Mouse (Mus musculus) cerebral cortex, adult 2 months (tissue): ENCODE results near the gene Trim28.

Experiments
- WGBS: fragments of 180-500 bp; shearing (Covaris S2); methylation state at CpG from one replicate; pipeline ENCODE4 v1.1.7; 2018; 5-methylcytosine and 5-hydroxymethylcytosine counted together

The Trim28 gene

GRCm38 (mm10) chr7:12998851-12999250 is at the start of gene Trim28:
Trim28 (plus strand) TSS chr7:12999114.
- 84% methylated on average over 3 of the region's 3 CpGs for WGBS

- WGBS = 8% methylated on average over 16 of the region's 16 CpGs
These were observed 49.1 kb upstream of the Trim28 start for GRCm38 (mm10) chr7:12949872-12950229.

GRCm38 (mm10) chr7:12954896-12955295 is 44.0 kb upstream of the Trim28 start:
- 44% methylated on average over 3 of the region's 3 CpGs for WGBS

GRCm38 (mm10) chr7:12957511-12957910 is 41.4 kb upstream of the Trim28 start:
- WGBS = 63% methylated on average over 5 of the region's 5 CpGs

GRCm38 (mm10) chr7:12958948-12959347 is 40.0 kb upstream of the Trim28 start:
- 81% methylated on average over 4 of the region's 4 CpGs for WGBS

GRCm38 (mm10) chr7:12959718-12960117 is 39.2 kb upstream of the Trim28 start:
- 49% methylated on average over 4 of the region's 4 CpGs for WGBS

- whole genome bisulfite sequencing = 1% methylated on average over 29 of the region's 29 CpGs
These were observed 37.3 kb upstream of the Trim28 start for GRCm38 (mm10) chr7:12961511-12962141.

GRCm38 (mm10) chr7:12965678-12966091 is 33.2 kb upstream of the Trim28 start, which contains the start of gene Zfp324:
Zfp324 (plus strand) TSS chr7:12965838.
- WGBS = under 1% methylated on average over 23 of the region's 23 CpGs

GRCm38 (mm10) chr7:12966104-12966845 is 32.6 kb upstream of the Trim28 start:
- WGBS = under 1% methylated on average over 29 of the region's 29 CpGs

GRCm38 (mm10) chr7:12970906-12971305 is 28.0 kb upstream of the Trim28 start:
- 96% methylated on average over 25 of the region's 25 CpGs for WGBS

- under 1% methylated on average over 49 of the region's 49 CpGs for WGBS
These were observed 21.1 kb upstream of the Trim28 start, which contains the start of gene Zfp446 for GRCm38 (mm10) chr7:12977682-12978389. Zfp446 (plus strand) TSS chr7:12977848.

- 82% methylated on average over 18 of the region's 18 CpGs for WGBS
These were observed 19.8 kb upstream of the Trim28 start for GRCm38 (mm10) chr7:12978931-12979722.

GRCm38 (mm10) chr7:12979776-12980175 is 19.1 kb upstream of the Trim28 start:
- WGBS = 74% methylated on average over 6 of the region's 6 CpGs

- WGBS = 87% methylated on average over 7 of the region's 7 CpGs
These were observed 18.6 kb upstream of the Trim28 start for GRCm38 (mm10) chr7:12980291-12980690.

- 76% methylated on average over 1 of the region's 1 CpGs for WGBS
These were observed 13.2 kb upstream of the Trim28 start for GRCm38 (mm10) chr7:12985724-12986123.

- 83% methylated on average over 8 of the region's 8 CpGs for WGBS
These were observed 12.0 kb upstream of the Trim28 start for GRCm38 (mm10) chr7:12986906-12987305.

GRCm38 (mm10) chr7:12987409-12988189 is 11.3 kb upstream of the Trim28 start:
- WGBS = 83% methylated on average over 8 of the region's 8 CpGs

GRCm38 (mm10) chr7:12992222-12992621 is 6.7 kb upstream of the Trim28 start:
- WGBS = 5% methylated on average over 3 of the region's 3 CpGs

GRCm38 (mm10) chr7:12993148-12993547 is 5.8 kb upstream of the Trim28 start:
- 88% methylated on average over 10 of the region's 10 CpGs for WGBS

- WGBS = 81% methylated on average over 5 of the region's 5 CpGs
These were observed 1.7 kb upstream of the Trim28 start for GRCm38 (mm10) chr7:12997230-12997629.

- 78% methylated on average over 5 of the region's 5 CpGs for WGBS
These were observed 861 bp upstream of the Trim28 start, which contains the start of gene Slc27a5 for GRCm38 (mm10) chr7:12998053-12998452. Slc27a5 (minus strand) TSS chr7:12998192.
